Mouse (Mus musculus) liver, postnatal 0 days (tissue): Measurements from ENCODE around the gene Rin2.

Experiments used
- CTCF ChIP-seq: sonication (generic); IDR thresholded peaks from 2 replicates; pipeline ENCODE4 v1.5.1; 2016; ENCODE audit warnings: antibody characterized with exemption, low read depth
- EP300 ChIP-seq: IDR thresholded peaks from 2 replicates; pipeline ENCODE4 v1.6.1; 2016; ENCODE audit warnings: antibody characterized with exemption, low read depth, mild to moderate bottlenecking

DNA sequence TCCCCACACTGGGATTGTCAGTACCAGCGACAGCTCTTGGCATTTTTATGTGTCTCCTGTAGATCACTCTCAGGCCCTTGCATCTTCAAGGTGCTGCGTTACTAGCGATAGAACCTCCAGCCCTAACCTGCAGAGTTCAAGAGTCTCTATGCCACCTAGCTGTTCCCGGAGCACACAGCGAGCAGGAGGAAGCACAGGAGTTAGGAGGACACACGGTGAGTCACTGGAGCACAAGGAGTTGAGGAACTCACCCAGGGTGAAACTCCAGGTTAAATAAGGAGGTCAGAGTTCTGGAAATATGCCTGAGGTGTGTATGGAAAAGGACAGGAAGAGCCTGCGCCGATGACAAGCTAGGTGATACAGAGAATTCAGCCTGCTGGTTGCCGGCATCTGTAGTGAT, 5.7 kb downstream of the Rin2 start:
- no peak for TF ChIP-seq CTCF
- no peak for TF ChIP-seq EP300
